Mouse (Mus musculus) CD4-positive, CD25-positive, alpha-beta regulatory T cell, adult 2 months (primary cell): Measurements from ENCODE around the gene Tecpr2.
"Not testable (repeated sequence)": the region's sequence is repeated elsewhere in the genome, so short reads cannot be mapped to it uniquely, and the experiment has no call there.

ENCODE experiments used
- DNase-seq: peaks from one replicate; pipeline ENCODE4 v3.0.0-alpha.2; 2012; ENCODE audit warnings: low read depth, low spot score

Tecpr2 gene

GRCm38 (mm10) chr12:110889036-110890020, at the start of gene Tecpr2, which contains the start of gene Cinp:
Gene Tecpr2 (plus strand): TSS chr12:110889264.
Gene Cinp (minus strand): TSS chr12:110889145.
- peak; percentile 99 for DNase-seq

- peak; percentile 97 for DNase-seq
Measured at GRCm38 (mm10) chr12:110840348-110841198, 48.5 kb upstream of the Tecpr2 start, which contains the start of gene Mok. Gene Mok (minus strand): TSS chr12:110840939.

- DNase-seq, result no peak
Measured at GRCm38 (mm10) chr12:110841731-110842493, 47.2 kb upstream of the Tecpr2 start.

GRCm38 (mm10) chr12:110843194-110844048, 45.6 kb upstream of the Tecpr2 start:
- DNase-seq, result peak; percentile 91

GRCm38 (mm10) chr12:110844227-110845130, 44.6 kb upstream of the Tecpr2 start:
- DNase-seq, result no peak

GRCm38 (mm10) chr12:110845131-110845880, 43.8 kb upstream of the Tecpr2 start:
- DNase-seq, result peak; percentile 71

- DNase-seq, result no peak
Measured at GRCm38 (mm10) chr12:110846191-110846765, 42.8 kb upstream of the Tecpr2 start.

GRCm38 (mm10) chr12:110850010-110850928, 38.8 kb upstream of the Tecpr2 start, which contains the start of gene Zfp839:
Gene Zfp839 (plus strand): TSS chr12:110850253.
- DNase-seq, result peak; percentile 73

- DNase-seq, result peak; percentile 28
Measured at GRCm38 (mm10) chr12:110850929-110851256, 38.2 kb upstream of the Tecpr2 start.

GRCm38 (mm10) chr12:110851414-110851813, 37.6 kb upstream of the Tecpr2 start:
- DNase-seq, result peak; percentile 49

GRCm38 (mm10) chr12:110851923-110852322, 37.1 kb upstream of the Tecpr2 start:
- no peak for DNase-seq

GRCm38 (mm10) chr12:110854786-110855737, 34.0 kb upstream of the Tecpr2 start:
- peak; percentile 20 for DNase-seq

- peak; percentile 62 for DNase-seq
Measured at GRCm38 (mm10) chr12:110857196-110857595, 31.9 kb upstream of the Tecpr2 start.

- not testable (repeated sequence) for DNase-seq
Measured at GRCm38 (mm10) chr12:110858681-110859080, 30.4 kb upstream of the Tecpr2 start.

GRCm38 (mm10) chr12:110860293-110860692, 28.8 kb upstream of the Tecpr2 start:
- no peak for DNase-seq

GRCm38 (mm10) chr12:110861256-110861655, 27.8 kb upstream of the Tecpr2 start:
- DNase-seq, result peak; percentile 74
